Mouse (Mus musculus): ENCODE data around the gene Kel. TPM values are rescaled to one million over a fixed set of nuclear protein-coding genes. Genes with fewer than 3 reads are reported as not detected.

The Kel gene
- total RNA-seq (2021) = under 1 TPM; 0.11 to 0.50 TPM

- no peak for DNase-seq
- intact Hi-C loops (cut with DNase I) = no loop called here
Observed at GRCm38 (mm10) chr6:41704123-41704522, at the start of gene Kel. Kel (minus strand) TSS chr6:41704339.

- no peak for DNase-seq
- intact Hi-C loops (cut with DNase I) = no loop called here
Observed at GRCm38 (mm10) chr6:41744664-41745392, 40.7 kb upstream of the Kel start.

- DNase-seq = no peak
- intact Hi-C loops (cut with DNase I) = no loop called here
Observed at GRCm38 (mm10) chr6:41741101-41741500, 37.0 kb upstream of the Kel start.

GRCm38 (mm10) chr6:41734719-41735470 is 30.8 kb upstream of the Kel start:
- no peak for DNase-seq
- intact Hi-C loops (cut with DNase I) = no loop called here

- intact Hi-C loops (cut with DNase I) = no loop called here
- DNase-seq = no peak
Observed at GRCm38 (mm10) chr6:41727989-41728609, 24.0 kb upstream of the Kel start.

- intact Hi-C loops (cut with DNase I) = no loop called here
- DNase-seq = no peak
Observed at GRCm38 (mm10) chr6:41721430-41721829, 17.3 kb upstream of the Kel start.

GRCm38 (mm10) chr6:41710281-41710680 is 6.1 kb upstream of the Kel start:
- no peak for DNase-seq
- intact Hi-C loops (cut with DNase I) = no loop called here

GRCm38 (mm10) chr6:41706275-41706674 is 2.1 kb upstream of the Kel start:
- DNase-seq = no peak
- intact Hi-C loops (cut with DNase I) = no loop called here

- intact Hi-C loops (cut with DNase I) = no loop called here
- no peak for DNase-seq
Observed at GRCm38 (mm10) chr6:41702928-41703327, 1.2 kb downstream of the Kel start.

GRCm38 (mm10) chr6:41701245-41701644 is 2.9 kb downstream of the Kel start:
- intact Hi-C loops (cut with DNase I) = no loop called here
- no peak for DNase-seq

- DNase-seq = no peak
- intact Hi-C loops (cut with DNase I) = no loop called here
Observed at GRCm38 (mm10) chr6:41694407-41694806, 9.7 kb downstream of the Kel start.

- DNase-seq = no peak
- intact Hi-C loops (cut with DNase I) = no loop called here
Observed at GRCm38 (mm10) chr6:41692200-41692599, 11.9 kb downstream of the Kel start.

GRCm38 (mm10) chr6:41685596-41685995 is 18.5 kb downstream of the Kel start:
- intact Hi-C loops (cut with DNase I) = no loop called here
- no peak for DNase-seq

- no peak for DNase-seq
- intact Hi-C loops (cut with DNase I) = no loop called here
Observed at GRCm38 (mm10) chr6:41684911-41685310, 19.2 kb downstream of the Kel start.

GRCm38 (mm10) chr6:41684131-41684530 is 20.0 kb downstream of the Kel start, which contains the start of gene Llcfc1:
Llcfc1 (plus strand) TSS chr6:41684431.
- no peak for DNase-seq
- intact Hi-C loops (cut with DNase I) = no loop called here

- no peak for DNase-seq
- intact Hi-C loops (cut with DNase I) = no loop called here
Observed at GRCm38 (mm10) chr6:41681656-41682055, 22.5 kb downstream of the Kel start.

- no peak for DNase-seq
- intact Hi-C loops (cut with DNase I) = no loop called here
Observed at GRCm38 (mm10) chr6:41680669-41681068, 23.5 kb downstream of the Kel start, which contains the start of gene Trpv5. Trpv5 (minus strand) TSS chr6:41680769.

- no peak for DNase-seq
- intact Hi-C loops (cut with DNase I) = no loop called here
Observed at GRCm38 (mm10) chr6:41676530-41676929, 27.6 kb downstream of the Kel start.

- DNase-seq = no peak
- intact Hi-C loops (cut with DNase I) = no loop called here
Observed at GRCm38 (mm10) chr6:41662320-41662719, 41.8 kb downstream of the Kel start.

GRCm38 (mm10) chr6:41658487-41658886 is 45.7 kb downstream of the Kel start:
- intact Hi-C loops (cut with DNase I) = no loop called here
- no peak for DNase-seq

- DNase-seq = no peak
- intact Hi-C loops (cut with DNase I) = no loop called here
Observed at GRCm38 (mm10) chr6:41654648-41655047, 49.5 kb downstream of the Kel start.

GRCm38 (mm10) chr6:41653173-41653572 is 51.0 kb downstream of the Kel start:
- intact Hi-C loops (cut with DNase I) = no loop called here
- no peak for DNase-seq

Data from heart, postnatal 36 days (tissue).